Mouse (Mus musculus): ENCODE measurements at regions not wholly inside any gene's neighbourhood (a gene's known extent, or its start where the extent isn't known, plus 50 kb on each side); places are given as distances from the start of the nearest gene placed in this dataset.

DNA sequence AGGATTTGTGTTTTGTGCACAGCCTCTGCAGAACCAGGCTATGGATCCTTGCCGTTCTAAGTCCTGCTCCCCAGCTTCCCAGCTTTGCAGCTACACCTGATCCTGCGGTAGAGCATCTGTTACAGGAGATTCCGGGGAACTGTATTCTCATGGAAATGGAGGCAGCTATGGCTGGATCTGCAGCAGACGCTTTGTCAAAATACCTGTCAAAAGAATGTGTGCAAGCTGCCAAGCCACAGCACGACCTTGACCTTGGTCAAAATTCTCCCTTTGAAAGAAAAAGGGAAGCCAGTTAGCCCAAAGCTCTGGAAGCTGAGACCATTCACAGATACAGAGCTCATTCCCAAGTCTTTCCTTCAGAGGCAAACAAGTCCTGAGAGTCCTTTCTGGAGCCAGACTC, 255.3 kb downstream of the Med13l start:
- in situ Hi-C loops (cut with MboI, MseI), result loop anchor here (10.0 kb wide), 1 partner anchor 1381 kb away; no protein-coding TSS in a partner anchor

GRCm38 (mm10) chr5:118818294-118818693, 257.8 kb downstream of the Med13l start:
- in situ Hi-C loops (cut with MboI, MseI), result loop anchor here (10.0 kb wide), 1 partner anchor 1383 kb away; no protein-coding TSS in a partner anchor

DNA sequence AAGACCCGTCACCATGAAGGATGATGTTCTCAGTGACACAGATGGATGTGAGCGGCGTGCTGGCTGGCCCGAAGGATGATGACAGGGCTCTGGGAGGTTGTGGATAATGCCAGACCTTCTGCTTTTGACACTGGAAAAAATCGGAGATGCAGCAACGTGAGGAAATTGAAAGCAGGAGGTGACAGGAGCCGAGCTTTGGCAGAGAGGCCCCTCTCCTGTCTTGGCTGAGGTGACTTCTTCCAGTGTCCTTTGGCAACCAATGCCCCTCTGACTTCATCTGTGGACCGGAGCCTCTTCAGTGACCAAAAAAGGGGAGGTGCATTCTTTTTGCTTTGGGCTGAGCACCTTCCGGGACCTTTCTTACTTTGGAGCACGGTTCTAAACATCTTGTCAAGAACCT, 264.3 kb downstream of the Med13l start:
- in situ Hi-C loops (cut with MboI, MseI), result no loop called here

GRCm38 (mm10) chr5:118829031-118829698, 268.7 kb downstream of the Med13l start:
- in situ Hi-C loops (cut with MboI, MseI), result no loop called here

DNA sequence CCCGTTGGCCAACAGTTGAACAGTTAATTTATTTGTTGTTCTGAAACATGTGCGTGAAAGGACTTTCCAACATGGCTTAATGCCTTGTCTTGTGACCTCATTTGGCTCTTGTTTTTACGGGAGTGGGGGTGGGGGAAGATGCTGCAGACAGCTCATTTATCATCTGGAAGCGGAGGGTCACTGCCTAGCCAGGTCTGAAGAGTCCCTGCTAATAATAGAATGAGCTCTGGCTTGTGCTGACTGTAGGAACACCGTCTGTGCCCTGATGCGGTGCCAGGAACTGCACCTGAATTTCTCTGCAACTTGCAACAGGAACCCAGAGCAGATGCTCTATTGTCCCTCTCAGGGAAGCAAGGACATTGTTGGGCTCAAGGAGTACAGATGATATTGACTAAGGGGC, 272.2 kb downstream of the Med13l start:
- in situ Hi-C loops (cut with MboI, MseI), result no loop called here

DNA sequence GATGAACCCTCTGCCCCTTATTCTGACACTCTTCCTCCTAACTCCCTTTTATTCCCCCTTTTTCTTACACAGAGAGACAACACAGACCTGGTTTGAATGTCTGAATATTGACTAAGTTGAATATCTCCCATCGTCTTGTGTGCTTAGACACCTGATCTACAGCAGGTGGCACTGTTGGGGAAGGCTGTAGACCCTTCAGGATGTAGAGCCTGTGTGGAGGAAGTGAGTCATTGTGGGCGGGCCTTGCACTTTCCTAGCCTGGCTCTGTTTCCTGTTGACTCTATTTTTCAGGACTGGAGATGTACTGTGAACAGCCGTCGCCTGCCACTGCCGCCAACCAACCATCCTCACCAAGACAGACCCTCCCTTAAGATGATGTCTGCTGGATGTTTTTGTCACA, 273.6 kb downstream of the Med13l start:
- in situ Hi-C loops (cut with MboI, MseI), result no loop called here

GRCm38 (mm10) chr5:118837001-118837400, 276.5 kb downstream of the Med13l start:
- in situ Hi-C loops (cut with MboI, MseI), result no loop called here

DNA sequence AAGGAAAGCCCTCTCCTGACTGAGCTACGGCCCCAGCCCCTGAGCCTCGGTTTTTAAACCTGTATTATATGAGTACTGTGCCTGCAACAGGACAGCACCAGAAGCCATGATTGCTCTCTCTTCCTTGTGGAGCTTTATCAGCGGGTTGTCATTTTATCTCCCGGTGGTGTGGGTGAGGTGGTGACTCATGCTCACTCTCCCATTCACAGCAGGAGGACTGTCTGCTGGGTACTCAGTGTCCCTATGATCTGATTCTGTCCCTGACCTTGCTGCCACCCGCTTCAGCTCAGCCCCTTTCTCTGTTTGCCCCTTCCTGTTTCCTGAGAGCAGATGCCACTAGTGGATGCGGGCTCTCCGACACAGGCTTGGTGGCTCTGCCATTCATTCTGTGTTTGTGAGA, 277.9 kb downstream of the Med13l start:
- in situ Hi-C loops (cut with MboI, MseI), result no loop called here

GRCm38 (mm10) chr5:118839916-118840315, 279.4 kb downstream of the Med13l start:
- in situ Hi-C loops (cut with MboI, MseI), result loop anchor here (10.0 kb wide), 1 partner anchor 1395 kb away; no protein-coding TSS in a partner anchor

GRCm38 (mm10) chr5:118841210-118842016, 280.9 kb downstream of the Med13l start:
- in situ Hi-C loops (cut with MboI, MseI), result loop anchor here (10.0 kb wide), 1 partner anchor 1397 kb away; no protein-coding TSS in a partner anchor

DNA sequence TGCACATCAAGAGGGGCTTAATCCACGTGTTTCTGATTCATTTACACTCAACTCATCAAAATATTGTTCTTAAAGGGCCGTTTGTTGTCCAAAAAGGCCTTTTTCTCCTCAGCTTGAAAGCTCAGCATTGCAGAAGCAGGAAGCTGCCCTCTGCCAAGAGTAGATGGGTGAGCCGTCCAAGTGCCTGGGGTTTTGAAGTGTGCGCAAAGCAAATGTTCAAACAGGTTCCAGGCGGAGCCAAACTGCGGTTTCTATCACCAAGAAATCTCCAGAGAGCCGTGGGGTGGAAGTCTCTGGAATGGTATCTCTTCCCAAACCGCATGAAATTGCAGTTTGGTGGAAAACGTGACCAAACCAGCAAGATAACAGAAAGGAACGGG, 281.5 kb downstream of the Med13l start:
- in situ Hi-C loops (cut with MboI, MseI), result loop anchor here (10.0 kb wide), 1 partner anchor 1397 kb away; no protein-coding TSS in a partner anchor

GRCm38 (mm10) chr5:118857001-118857400, 296.5 kb downstream of the Med13l start:
- in situ Hi-C loops (cut with MboI, MseI), result no loop called here

GRCm38 (mm10) chr5:118861143-118861847, 300.8 kb downstream of the Med13l start:
- in situ Hi-C loops (cut with MboI, MseI), result no loop called here

DNA sequence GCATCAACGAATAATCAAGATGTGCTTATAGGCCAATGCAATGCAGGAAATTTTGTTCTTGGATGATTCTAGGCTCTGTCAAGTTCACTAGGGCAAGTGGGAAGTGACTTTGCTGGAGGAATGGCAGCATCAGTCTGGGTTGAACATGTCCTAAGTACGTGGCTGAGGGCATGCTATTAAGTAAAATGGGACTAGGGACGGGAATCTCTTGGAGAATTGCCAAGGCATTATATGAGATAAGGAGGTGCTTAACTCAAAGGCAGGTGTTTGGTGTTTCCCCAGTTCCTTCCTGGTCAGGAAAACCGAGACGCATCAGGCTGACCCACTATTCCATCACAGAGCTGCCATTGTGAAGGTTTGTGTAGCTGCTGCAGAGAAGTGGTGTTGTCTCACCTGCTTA, 307.0 kb downstream of the Med13l start:
- in situ Hi-C loops (cut with MboI, MseI), result no loop called here

DNA sequence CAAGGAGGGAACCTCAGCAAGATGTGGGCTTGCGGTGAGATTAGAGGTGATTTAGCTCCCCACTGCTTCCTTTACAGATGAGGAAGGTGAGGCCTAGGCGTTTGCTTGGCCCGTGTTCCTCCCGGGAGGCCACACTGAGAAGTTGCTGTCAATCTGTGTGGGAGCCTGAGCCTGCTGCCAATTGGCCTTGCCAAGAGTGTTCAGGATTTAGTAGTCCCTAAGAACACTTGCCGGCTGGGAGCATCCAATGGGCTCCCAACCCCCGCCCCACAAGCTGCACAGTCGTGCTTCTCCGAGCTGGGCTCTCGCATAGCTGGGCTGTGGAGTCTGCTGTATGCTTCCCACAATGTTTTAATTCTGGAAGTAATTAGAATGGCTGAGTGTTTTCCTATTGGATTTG, 308.9 kb downstream of the Med13l start:
- in situ Hi-C loops (cut with MboI, MseI), result no loop called here

DNA sequence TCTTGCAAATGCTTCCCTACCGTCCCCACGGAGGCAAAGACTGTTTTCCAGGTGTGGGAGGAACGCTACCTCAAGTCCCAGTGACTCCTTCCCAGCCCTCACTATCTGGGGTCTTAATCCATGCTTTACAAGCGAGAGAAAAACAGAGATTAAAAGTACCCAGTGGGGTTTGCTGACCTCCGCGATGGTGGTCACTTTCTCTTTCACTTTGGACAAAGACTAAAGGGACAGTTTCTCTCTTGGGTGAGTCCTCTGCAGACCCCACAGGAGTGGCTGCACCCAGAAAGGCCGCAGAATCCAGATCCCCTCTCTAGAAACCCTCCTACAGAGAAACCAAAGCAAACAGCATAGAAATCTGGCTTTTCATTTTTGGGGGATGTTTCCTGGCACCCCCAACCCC, 313.4 kb downstream of the Med13l start:
- in situ Hi-C loops (cut with MboI, MseI), result no loop called here

GRCm38 (mm10) chr5:118875096-118875637, 314.7 kb downstream of the Med13l start:
- in situ Hi-C loops (cut with MboI, MseI), result no loop called here

DNA sequence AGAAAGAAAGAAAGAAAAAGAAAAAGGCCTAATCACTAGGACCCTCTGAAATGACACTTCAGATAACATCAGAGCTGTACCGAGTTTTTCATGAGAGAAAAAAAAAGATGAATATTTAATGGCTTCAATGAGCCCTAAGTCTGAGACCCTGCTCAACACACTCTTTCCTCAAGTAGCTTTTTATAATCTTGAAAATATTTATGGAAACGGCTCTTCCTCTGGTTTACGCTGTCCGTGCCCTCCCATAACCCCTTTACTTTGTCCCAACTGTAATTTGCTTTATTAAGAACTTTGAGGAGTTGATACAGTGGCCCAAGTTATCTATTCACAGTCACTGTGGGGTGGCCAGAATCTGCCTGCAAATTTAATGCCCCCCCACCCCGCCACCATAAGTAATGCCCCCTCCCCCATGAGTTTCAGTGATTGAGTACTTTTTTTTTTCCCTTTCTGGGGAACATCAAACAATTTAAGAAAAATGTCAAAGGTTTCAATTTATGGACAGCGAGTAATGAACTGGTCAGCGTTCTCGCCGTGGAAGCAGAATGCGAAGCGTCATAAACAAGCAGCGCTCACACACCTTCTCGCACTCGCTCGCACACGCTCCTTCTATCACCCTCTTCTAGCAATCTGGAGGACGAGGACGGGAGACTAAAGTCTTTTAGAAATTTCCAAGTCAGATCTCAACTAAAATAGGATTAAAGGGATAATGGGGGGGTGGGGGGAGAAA, 316.3 kb downstream of the Med13l start:
- in situ Hi-C loops (cut with MboI, MseI), result no loop called here

- in situ Hi-C loops (cut with MboI, MseI), result no loop called here
These were observed 316.8 kb downstream of the Med13l start for GRCm38 (mm10) chr5:118877313-118877669.

- in situ Hi-C loops (cut with MboI, MseI), result no loop called here
These were observed 317.4 kb downstream of the Med13l start for GRCm38 (mm10) chr5:118877831-118878230.

DNA sequence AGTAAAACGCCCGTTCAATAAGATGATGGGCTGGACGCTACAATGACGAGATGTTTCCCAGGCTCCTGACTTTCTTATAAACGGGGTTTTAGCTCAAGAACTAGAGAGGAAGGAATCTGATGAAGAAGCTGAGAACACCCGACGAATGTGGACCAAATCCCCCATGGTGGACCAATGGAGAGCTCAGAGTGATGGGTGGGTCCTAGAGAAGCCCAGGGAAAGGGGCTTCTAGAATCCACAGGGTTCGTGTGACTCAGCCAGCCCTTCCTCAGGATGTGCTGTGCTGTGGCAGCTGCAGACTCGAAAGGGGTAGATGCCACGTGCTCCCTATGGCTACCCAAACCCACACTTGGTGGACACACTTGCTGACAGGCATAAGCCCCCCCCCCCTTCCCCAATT, 318.2 kb downstream of the Med13l start:
- in situ Hi-C loops (cut with MboI, MseI), result no loop called here

Data from T-helper 2 cell (primary cell).